Mouse (Mus musculus): ENCODE results near the gene Cypt1. TPM values are rescaled to one million over a fixed set of nuclear protein-coding genes. Genes with fewer than 3 reads are reported as not detected.

Cypt1 gene
- total RNA-seq (2023): not detected

GRCm38 (mm10) chrX:16522569-16522968 is at the start of gene Cypt1:
Gene Cypt1 (plus strand): TSS chrX:16522869.

Other genes starting within 250 kb of the Cypt1 start
- under 1 TPM; 0.17 to 0.18 TPM for gene Maoa, start 96.8 kb downstream of the Cypt1 start, total RNA-seq (2023)

Measured in T-cell, adult 66 days (primary cell).